Mouse (Mus musculus) cerebellum, adult (tissue): Measurements from ENCODE around the gene Pcgf3.

Source experiments
- ATAC-seq: cut with Nextera tagmentation; 2 replicates; pipeline ENCODE4 v1.9.2; 2017; ENCODE audit warnings: mild to moderate bottlenecking, moderate library complexity, mixed read lengths; ENCODE audit not compliant: insufficient number of reproducible peaks, low FRiP score, low TSS enrichment

Gene Pcgf3

DNA sequence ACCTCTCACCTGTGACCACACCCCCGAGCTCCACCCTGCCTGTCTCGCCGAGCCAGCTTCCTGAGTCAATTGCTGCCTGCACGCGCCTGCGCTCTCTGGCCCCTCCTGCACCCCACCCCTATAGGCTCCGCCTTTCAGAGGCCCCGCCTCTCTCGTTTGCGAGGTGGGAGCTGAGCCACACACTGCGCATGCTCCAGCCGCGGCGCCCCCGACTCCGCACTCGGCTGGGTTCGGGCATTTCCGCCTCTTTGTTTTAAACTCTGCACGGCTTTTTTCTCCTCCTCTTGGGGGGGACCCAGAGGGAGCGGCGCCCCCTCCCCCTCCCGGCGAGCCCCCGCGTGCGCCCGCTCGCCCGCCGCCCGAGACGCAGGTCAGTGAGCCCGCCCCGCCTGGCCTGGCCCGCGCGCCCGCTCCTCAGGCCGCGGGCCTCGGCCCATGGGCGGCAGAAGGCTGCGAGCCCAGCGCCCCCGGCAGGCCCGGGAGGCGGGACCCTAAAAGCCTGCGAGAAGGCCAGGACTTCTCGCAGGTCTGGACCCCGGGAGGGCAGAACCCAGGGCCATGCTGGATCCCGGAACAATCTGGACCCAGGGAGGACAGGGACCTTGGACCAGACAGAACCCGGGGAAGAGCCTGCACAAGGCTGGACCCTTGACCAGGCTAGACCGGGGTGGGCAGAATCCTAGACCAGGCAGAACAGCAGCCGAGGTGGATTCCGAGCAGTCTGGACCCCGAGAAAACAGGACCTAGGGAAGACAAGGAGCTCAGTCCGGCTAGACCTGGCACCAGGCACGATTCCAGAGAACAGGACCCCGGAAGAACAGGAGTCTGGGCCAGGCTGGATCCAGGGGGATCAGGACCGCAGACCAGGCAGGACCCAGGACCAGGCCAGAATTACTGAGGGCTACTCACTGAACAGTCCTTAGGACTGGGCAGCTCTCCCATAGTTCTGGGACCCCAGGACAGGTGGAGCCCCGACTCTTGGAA, at the start of gene Pcgf3:
Gene Pcgf3, plus strand, starts transcription at position 151 of the 984 bp plus-strand sequence.
- peak; percentile 97 for ATAC-seq

GRCm38 (mm10) chr5:108414711-108415110, 46.3 kb upstream of the Pcgf3 start:
- no peak for ATAC-seq

- no peak for ATAC-seq
Observed at GRCm38 (mm10) chr5:108422741-108423140, 38.3 kb upstream of the Pcgf3 start.

- no peak for ATAC-seq
Observed at GRCm38 (mm10) chr5:108423427-108423826, 37.6 kb upstream of the Pcgf3 start.

GRCm38 (mm10) chr5:108427186-108427585, 33.8 kb upstream of the Pcgf3 start:
- peak; percentile 78; the same call in 1 of the 2 replicates for ATAC-seq

GRCm38 (mm10) chr5:108431196-108431595, 29.8 kb upstream of the Pcgf3 start:
- no peak for ATAC-seq

- ATAC-seq = peak; percentile 88
Observed at GRCm38 (mm10) chr5:108433804-108434587, 27.0 kb upstream of the Pcgf3 start, which contains the start of gene Atp5k. Atp5k (minus strand) TSS chr5:108434448.

DNA sequence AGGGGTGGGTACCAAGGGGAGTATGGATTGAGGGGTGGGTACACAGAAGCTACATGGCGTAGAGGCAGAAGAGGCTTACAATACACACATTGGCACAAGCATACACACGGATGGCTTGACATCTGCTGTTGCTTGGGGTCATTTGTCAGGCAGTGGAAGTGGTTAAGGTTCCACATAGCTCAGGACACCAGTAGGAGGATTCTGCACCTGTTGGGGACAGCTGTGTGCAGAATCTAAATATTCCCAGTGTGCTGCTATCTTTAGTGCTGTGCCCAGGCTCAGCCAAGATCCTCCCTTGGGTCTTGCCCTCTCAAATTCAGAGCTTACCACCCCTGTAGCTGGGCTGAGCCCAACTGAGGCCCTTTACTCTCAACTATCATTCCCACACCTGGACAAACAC, 24.9 kb upstream of the Pcgf3 start:
- ATAC-seq = no peak

GRCm38 (mm10) chr5:108446973-108447372, 14.1 kb upstream of the Pcgf3 start:
- no peak for ATAC-seq

DNA sequence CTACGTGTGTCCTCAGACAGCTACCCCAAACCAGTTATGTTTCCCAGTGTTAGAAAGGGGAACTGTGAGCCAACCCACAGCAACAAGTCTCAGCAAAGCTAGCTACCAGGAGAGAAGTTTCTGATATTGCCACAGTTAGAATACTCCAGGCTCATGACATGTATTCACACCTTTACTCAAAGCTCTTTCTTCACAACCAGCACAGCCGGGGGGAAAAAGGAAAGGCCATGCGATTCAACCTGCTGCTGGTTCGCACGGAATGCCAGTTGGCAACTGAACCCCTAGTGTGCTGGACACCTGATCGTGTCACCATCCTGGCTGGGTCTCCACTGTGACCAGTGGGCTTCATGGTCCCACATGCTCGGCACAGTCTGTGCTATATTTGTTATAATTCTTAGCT, 13.2 kb upstream of the Pcgf3 start:
- no peak for ATAC-seq

DNA sequence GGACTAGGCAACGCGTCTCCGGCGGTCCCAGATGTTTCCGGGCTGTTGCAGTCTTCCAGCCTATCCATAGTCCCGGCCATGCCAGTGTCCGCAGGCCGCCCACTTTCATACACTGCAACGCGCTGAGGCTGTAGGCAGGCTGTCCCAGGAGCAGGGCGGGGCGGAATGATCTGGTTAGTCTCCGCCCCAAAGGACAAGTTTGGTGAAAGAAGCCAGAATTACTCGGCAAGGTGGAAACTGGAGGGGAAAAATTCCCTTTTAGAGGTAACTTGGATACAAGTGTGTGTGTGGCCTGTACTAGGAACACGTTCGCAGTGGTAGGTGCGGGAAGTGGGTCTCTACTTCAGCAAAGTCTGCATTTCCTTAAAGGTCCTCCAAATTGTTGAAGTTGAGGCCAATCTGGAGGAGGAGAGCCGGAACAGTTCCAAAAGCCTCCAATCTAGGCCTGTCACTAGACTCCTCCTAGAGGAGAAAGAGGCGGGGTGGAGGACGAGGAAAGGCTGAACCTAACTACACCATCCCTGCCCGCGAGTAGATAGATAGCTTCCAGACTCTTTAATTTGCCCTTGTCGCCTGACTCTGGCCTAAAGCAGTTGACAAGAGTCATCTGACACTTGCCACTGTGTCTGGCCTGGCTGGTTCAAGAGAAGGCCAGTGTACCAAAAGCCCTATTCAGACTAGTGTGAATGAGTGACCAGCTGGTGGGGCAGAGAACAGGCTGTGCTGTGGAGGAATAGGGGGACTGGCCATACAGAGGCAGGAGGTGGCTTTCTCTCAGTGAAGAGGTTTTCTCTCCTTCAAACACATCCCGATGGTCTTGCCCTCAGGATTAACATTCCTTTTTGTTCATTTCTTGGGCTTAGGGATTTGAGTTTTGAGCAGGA, 12.0 kb upstream of the Pcgf3 start, which contains the start of gene Mfsd7a:
Gene Mfsd7a, minus strand, starts transcription at position 107 of the 884 bp plus-strand sequence.
- no peak for ATAC-seq

DNA sequence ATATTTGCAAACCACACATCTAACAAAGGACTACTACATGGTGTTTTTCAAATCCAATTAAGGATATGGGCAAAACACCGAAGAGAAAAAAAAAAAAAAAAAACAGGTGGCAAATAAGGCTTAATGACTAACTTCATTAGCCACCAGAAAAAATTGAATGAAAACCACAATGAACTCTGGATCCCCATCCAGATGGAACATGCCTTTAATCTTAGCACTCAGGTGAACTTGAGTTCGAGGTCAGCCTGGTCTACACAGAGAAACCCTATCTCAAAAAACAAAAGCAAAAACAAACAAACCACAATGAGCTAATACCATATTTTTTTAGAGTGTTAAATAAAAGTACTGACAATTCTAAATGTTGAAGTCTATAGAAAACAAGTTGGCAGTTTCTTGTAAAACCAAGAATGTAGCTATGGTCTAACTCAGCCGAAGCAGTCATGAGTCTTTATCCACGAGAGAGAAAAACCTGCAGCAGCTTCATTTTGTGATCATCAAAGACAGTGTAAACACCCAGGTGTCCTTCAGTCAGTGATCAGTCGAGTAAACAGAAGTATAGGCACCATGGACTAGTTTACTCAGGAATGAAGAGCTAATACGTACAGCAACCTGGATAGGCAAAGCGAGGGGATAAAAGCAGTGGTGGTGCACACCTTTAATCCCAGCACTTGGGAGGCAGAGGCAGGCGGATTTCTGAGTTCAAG, 10.0 kb upstream of the Pcgf3 start:
- no peak for ATAC-seq

DNA sequence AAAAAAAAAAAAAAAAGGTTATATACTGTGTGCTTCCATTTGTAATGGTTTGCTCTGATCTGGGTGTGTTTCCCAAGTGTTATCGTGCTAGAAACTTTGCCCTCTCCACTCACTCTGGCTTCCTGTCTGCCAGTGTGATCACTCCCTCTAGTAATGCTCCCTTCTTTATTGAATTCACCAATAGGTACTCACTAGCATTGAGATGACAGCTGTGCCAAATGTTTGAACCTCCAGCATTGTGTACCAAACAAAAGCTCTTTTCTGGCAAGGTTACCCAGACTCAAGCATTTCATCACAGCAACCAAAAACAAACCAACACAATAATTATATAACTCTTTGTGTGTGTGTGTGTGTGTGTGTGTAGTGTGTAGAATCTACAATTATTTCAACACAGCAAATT, 9.4 kb upstream of the Pcgf3 start:
- ATAC-seq = no peak

GRCm38 (mm10) chr5:108452422-108452821, 8.6 kb upstream of the Pcgf3 start:
- ATAC-seq = no peak

DNA sequence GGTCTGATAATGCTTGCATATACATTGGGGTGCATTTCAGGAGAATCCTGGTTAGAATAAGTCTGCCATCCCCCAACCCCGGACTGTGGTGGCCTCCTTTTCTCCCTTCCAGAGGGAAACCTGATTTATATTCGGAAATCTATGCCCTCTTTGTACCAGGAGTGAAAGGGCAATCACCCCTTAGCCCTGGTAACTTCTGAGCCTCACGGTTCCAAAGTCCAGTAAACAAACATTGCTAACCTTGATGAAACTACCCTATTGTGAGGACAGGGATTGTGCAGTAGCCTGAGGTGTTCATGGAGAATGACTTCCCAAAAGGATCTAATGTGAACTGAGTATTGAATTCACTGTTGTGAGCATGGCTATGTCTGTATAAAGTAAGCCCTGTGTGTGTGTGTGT, 6.9 kb upstream of the Pcgf3 start:
- ATAC-seq = no peak

DNA sequence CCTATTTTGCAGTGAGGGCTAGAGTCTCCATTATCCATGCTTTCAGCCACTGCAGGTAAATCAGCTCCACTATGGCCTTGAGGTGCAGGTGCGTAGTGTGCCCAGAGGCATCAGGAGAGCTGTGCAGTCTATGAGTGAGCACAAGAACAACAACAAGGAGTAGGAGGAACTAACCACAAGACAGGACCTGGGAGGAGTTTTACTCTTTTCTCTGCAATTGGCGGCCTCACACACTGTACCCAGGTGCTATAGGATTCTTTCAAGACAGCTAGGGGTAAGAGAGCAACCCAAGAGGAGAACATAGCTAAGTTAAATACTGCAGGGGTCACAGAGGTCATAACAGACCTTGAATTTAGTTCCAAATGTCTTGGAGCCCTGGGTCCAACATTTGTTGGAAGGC, 2.3 kb upstream of the Pcgf3 start:
- no peak for ATAC-seq

GRCm38 (mm10) chr5:108460461-108460860, 571 bp upstream of the Pcgf3 start:
- ATAC-seq = no peak

DNA sequence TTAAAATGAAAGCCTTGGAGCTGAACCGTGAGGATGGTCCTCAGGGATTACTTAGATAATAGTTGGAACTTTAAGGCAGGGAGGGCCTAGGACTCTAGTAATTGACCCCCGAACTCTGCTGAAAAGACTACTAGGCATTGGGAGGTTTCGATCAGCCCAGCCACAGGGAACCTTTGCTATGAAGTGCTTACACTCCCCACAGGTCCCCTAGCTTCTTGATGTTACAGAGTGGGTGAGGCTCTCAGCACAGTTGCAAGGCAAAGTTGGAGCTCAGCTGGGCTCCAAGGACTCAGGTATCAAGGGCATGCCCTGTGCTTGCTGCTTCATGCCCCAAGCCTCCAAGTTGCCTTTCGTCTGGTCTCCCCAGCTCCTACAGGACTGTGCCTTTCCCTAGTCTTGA, 1.4 kb downstream of the Pcgf3 start:
- no peak for ATAC-seq

- ATAC-seq = no peak
Observed at GRCm38 (mm10) chr5:108465131-108465891, 4.3 kb downstream of the Pcgf3 start.
